Mouse (Mus musculus) heart, adult 2 months (tissue): ENCODE measurements around the gene Cbx2. TPM values are rescaled to one million over a fixed set of nuclear protein-coding genes. Genes with fewer than 3 reads are reported as not detected.
A peak's percentile ranks its signal among the peaks of the same experiment; 100 is the strongest.

ENCODE experiments used
- DNase-seq, 2 experiments: peaks; one replicate each; pipeline ENCODE4 v3.0.0; 2021
- H3K27ac ChIP-seq: fragments of 200-600 bp; 2 replicates; pipeline ENCODE4 v1.8.1; 2022
- H3K27me3 ChIP-seq: fragments of 200-500 bp; 2 replicates; pipeline ENCODE4 v1.6.1; 2012; ENCODE audit warnings: mild to moderate bottlenecking, low read length, inconsistent platforms, mixed read lengths; ENCODE audit not compliant: control insufficient read depth, insufficient read depth
- H3K36me3 ChIP-seq: fragments of 200-500 bp; 2 replicates; pipeline ENCODE4 v1.6.1; 2012; ENCODE audit warnings: low read length, inconsistent platforms; ENCODE audit not compliant: control insufficient read depth, insufficient read depth
- H3K4me1 ChIP-seq: fragments of 200-500 bp; 2 replicates; pipeline ENCODE4 v1.6.1; 2011; ENCODE audit warnings: low read length; ENCODE audit not compliant: control insufficient read depth, insufficient read depth
- H3K4me3 ChIP-seq: fragments of 200-600 bp; 2 replicates; pipeline ENCODE4 v1.8.1; 2022
- H3K79me2 ChIP-seq: fragments of 200-500 bp; replicated peaks from 2 replicates; pipeline ENCODE4 v1.6.1; 2012; ENCODE audit warnings: mild to moderate bottlenecking, inconsistent platforms, low read length, moderate library complexity, mixed read lengths; ENCODE audit not compliant: control insufficient read depth, insufficient read depth
- H3K9ac ChIP-seq: fragments of 200-500 bp; 2 replicates; pipeline ENCODE4 v1.6.1; 2012; ENCODE audit warnings: low read depth, mild to moderate bottlenecking, control low read depth, inconsistent platforms, low read length, mixed read lengths
- CTCF ChIP-seq: fragments of 200-600 bp; IDR thresholded peaks from 2 replicates; pipeline ENCODE4 v1.8.1; 2022; ENCODE audit warnings: antibody characterized with exemption, mild to moderate bottlenecking, moderate library complexity
- EP300 ChIP-seq: fragments of 200-500 bp; IDR thresholded peaks from 2 replicates; pipeline ENCODE4 v1.6.1; 2011; ENCODE audit warnings: low read depth, low read length, control low read depth; ENCODE audit not compliant: insufficient read depth
- POLR2A ChIP-seq: fragments of 200-500 bp; IDR thresholded peaks from 2 replicates; pipeline ENCODE4 v1.6.1; 2011; ENCODE audit warnings: mild to moderate bottlenecking, low read depth, low read length, control low read depth; ENCODE audit not compliant: insufficient read depth
- WGBS: fragments of 180-500 bp; shearing (Covaris S2); methylation state at CpG from one replicate; pipeline ENCODE4 v1.1.7; 2018; 5-methylcytosine and 5-hydroxymethylcytosine counted together
- intact Hi-C: fragments of 180-260 bp; cut with DNase I; formaldehyde crosslinking; loops from one replicate; pipeline ENCODE4 v1.15.1; 2025
- polyA plus RNA-seq: library from polyadenylated mRNA; depleted of rRNA; stranded (reverse); fragments of >200 nt; gene quantifications from 2 replicates; pipeline ENCODE4 v1.2.3, GENCODE M21; 2012
- total RNA-seq, 2 experiments: library from RNA; stranded (reverse); gene quantifications; 2 replicates each; pipeline ENCODE4 v1.2.3; 2021

The Cbx2 gene
- total and polyA plus RNA-seq, 3 experiments, result 1.7 to 2.3 (median 2.3) TPM

- Histone ChIP-seq H3K36me3 (no peaks in the 10 kb centered on the region), H3K4me3 (no peak overlapping the region), H3K79me2 (no peaks in the 10 kb centered on the region), H3K27me3 (peaks cover 4% of the 10 kb centered on the region), H3K4me1 (no peaks in the 10 kb centered on the region), H3K27ac (no peak overlapping the region), H3K9ac (no peak overlapping the region)
- WGBS, result 67% methylated on average over 18 of the region's 18 CpGs
- TF ChIP-seq CTCF (0 out of 2 replicates have a peak, but pooled peaks have one; percentile 2), POLR2A (no peak)
- DNase-seq, result peak in 1 of 2 experiments; percentile 15
- intact Hi-C loops, result no loop called here
Observed at GRCm38 (mm10) chr11:118981012-118981776, 41.6 kb upstream of the Cbx2 start.

- 57% methylated on average over 12 of the region's 12 CpGs for WGBS
- no peak overlapping the region for H3K27ac ChIP-seq
- H3K27me3 ChIP-seq, result peaks cover 3% of the 10 kb centered on the region
- DNase-seq, result no peak
- no peak overlapping the region for H3K9ac ChIP-seq
- no peaks in the 10 kb centered on the region for H3K79me2 ChIP-seq
- no peak for TF ChIP-seq EP300
- no peak for TF ChIP-seq POLR2A
- no peak for TF ChIP-seq CTCF
- H3K4me3 ChIP-seq, result no peak overlapping the region
- intact Hi-C loops, result no loop called here
- H3K36me3 ChIP-seq, result no peaks in the 10 kb centered on the region
- no peaks in the 10 kb centered on the region for H3K4me1 ChIP-seq
Observed at GRCm38 (mm10) chr11:118982593-118983113, 40.1 kb upstream of the Cbx2 start.

GRCm38 (mm10) chr11:118985571-118985970 lies 37.2 kb upstream of the Cbx2 start:
- Histone ChIP-seq H3K27me3 (0 out of 2 replicates have a peak, but pooled peaks cover 2% of the 10 kb centered on the region), H3K9ac (no peak overlapping the region), H3K79me2 (no peaks in the 10 kb centered on the region), H3K27ac (no peak overlapping the region), H3K4me3 (no peak overlapping the region), H3K4me1 (no peaks in the 10 kb centered on the region), H3K36me3 (no peaks in the 10 kb centered on the region)
- 54% methylated on average over 5 of the region's 5 CpGs for WGBS
- TF ChIP-seq CTCF (no peak), EP300 (no peak), POLR2A (no peak)
- intact Hi-C loops, result no loop called here
- DNase-seq, result no peak

- Histone ChIP-seq H3K9ac (no peak within 1 kb of the TSS), H3K79me2 (no peaks in the 10 kb centered on the region), H3K27ac (no peak within 1 kb of the TSS), H3K36me3 (no peaks in the 10 kb centered on the region), H3K4me3 (no peak within 1 kb of the TSS), H3K27me3 (0 out of 2 replicates have a peak, but pooled peaks cover 2% of the 10 kb centered on the region), H3K4me1 (no peaks in the 10 kb centered on the region)
- DNase-seq, result no peak
- TF ChIP-seq CTCF, result no peak
- no peak for TF ChIP-seq EP300
- no peak for TF ChIP-seq POLR2A
- WGBS, result 82% methylated on average over 10 of the region's 10 CpGs
- intact Hi-C loops, result no loop called here
Observed at GRCm38 (mm10) chr11:118987999-118988398, 34.8 kb upstream of the Cbx2 start, which contains the start of gene Enpp7. Enpp7 (plus strand) TSS chr11:118988188.

GRCm38 (mm10) chr11:118992781-118993180 lies 30.0 kb upstream of the Cbx2 start:
- TF ChIP-seq CTCF (no peak), POLR2A (no peak), EP300 (no peak)
- no peaks in the 10 kb centered on the region for H3K79me2 ChIP-seq
- no peak overlapping the region for H3K27ac ChIP-seq
- DNase-seq, result no peak
- no peak overlapping the region for H3K4me3 ChIP-seq
- intact Hi-C loops, result no loop called here
- H3K27me3 ChIP-seq, result 0 out of 2 replicates have a peak, but pooled peaks cover 2% of the 10 kb centered on the region
- no peaks in the 10 kb centered on the region for H3K4me1 ChIP-seq
- H3K9ac ChIP-seq, result no peak overlapping the region
- H3K36me3 ChIP-seq, result no peaks in the 10 kb centered on the region
- whole genome bisulfite sequencing, result 34% methylated on average over 3 of the region's 3 CpGs

- no peak for DNase-seq
- no peak overlapping the region for H3K4me3 ChIP-seq
- H3K36me3 ChIP-seq, result no peaks in the 10 kb centered on the region
- intact Hi-C loops, result no loop called here
- H3K79me2 ChIP-seq, result no peaks in the 10 kb centered on the region
- no peak overlapping the region for H3K27ac ChIP-seq
- no peaks in the 10 kb centered on the region; the same call in 1 of the 2 replicates for H3K4me1 ChIP-seq
- H3K27me3 ChIP-seq, result peaks cover 4% of the 10 kb centered on the region; the same call in 1 of the 2 replicates
- no peak overlapping the region for H3K9ac ChIP-seq
- TF ChIP-seq CTCF (no peak), POLR2A (no peak), EP300 (no peak)
- 41% methylated on average over 4 of the region's 4 CpGs for WGBS
Observed at GRCm38 (mm10) chr11:118995448-118995847, 27.3 kb upstream of the Cbx2 start.
